25 mouse cellular contexts compared by ENCODE assay signal in the genomic region with DNA sequence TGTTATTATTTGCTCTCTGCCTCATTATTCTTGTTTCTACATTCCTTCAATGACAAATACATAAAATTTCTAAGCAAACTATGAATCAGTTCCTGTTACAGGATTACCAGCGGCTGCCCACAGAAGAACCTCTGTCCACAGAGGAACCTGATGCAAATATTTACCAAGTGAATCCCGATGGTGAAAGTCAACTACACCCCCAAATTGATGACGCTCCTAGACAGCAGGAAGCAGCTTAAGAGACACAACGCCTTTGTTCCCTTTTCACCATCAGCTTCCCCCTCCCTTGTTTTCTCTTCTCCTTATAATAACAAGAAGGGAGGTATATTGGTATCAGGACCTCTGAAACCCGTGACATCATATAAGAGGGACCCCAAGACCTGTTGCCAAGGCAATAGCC. TPM values are rescaled to one million over a fixed set of nuclear protein-coding genes. Genes with fewer than 3 reads are reported as not detected.
DNase-seq lines count a peak whose midpoint lies in the region; ATAC-seq and TF ChIP-seq lines count a peak whose summit lies in the region.
"Had no signal": no experiment of that assay in that cellular context is flagged by ENCODE, and none has a peak within 500 bp of the region (broad histone marks: within the 10 kb centered on the region; RNA-seq: fewer than 3 reads in every experiment).

No protein-coding gene starts in this region.

- no peaks in the 10 kb centered on the region for H3K36me3 ChIP-seq in lung, postnatal 0 days (ENCODE audit: insufficient read depth, low read length)
- H3K36me3 ChIP-seq in C2C12 (ENCODE audit: control insufficient read depth, insufficient read depth) = no peaks in the 10 kb centered on the region
- H3K36me3 ChIP-seq in intestine, embryonic 15.5 days = no peaks in the 10 kb centered on the region
- no peaks in the 10 kb centered on the region for H3K36me3 ChIP-seq in forebrain, embryonic 14.5 days (ENCODE audit: control insufficient read depth, insufficient read depth, low read length)
- H3K36me3 ChIP-seq: hindbrain, embryonic 12.5 days; limb, embryonic 13.5 days; midbrain, embryonic 15.5 days had no signal

- H3K4me1 ChIP-seq in lung, postnatal 0 days (ENCODE audit: insufficient read depth, low read depth, low read length) = no peaks in the 10 kb centered on the region
- no peaks in the 10 kb centered on the region for H3K4me1 ChIP-seq in intestine, embryonic 15.5 days (replicated peaks)
- no peaks in the 10 kb centered on the region for H3K4me1 ChIP-seq in forebrain, embryonic 14.5 days (ENCODE audit: control insufficient read depth, insufficient read depth, low read length)
- H3K4me1 ChIP-seq: forebrain, embryonic 13.5 days; hindbrain, embryonic 12.5 days; limb, embryonic 13.5 days; midbrain, embryonic 15.5 days had no signal

- H3K9me3 ChIP-seq in lung, postnatal 0 days (ENCODE audit: low read length) = no peaks in the 10 kb centered on the region
- no peaks in the 10 kb centered on the region for H3K9me3 ChIP-seq in intestine, embryonic 15.5 days
- H3K9me3 ChIP-seq in forebrain, embryonic 14.5 days (replicated peaks; ENCODE audit: control insufficient read depth, low read length) = no peaks in the 10 kb centered on the region
- H3K9me3 ChIP-seq: forebrain, embryonic 13.5 days; hindbrain, embryonic 12.5 days; limb, embryonic 13.5 days; midbrain, embryonic 15.5 days had no signal

- ATAC-seq in lung, postnatal 0 days = no peak
- peak; percentile 52 for ATAC-seq in common myeloid progenitor, adult 5-6 weeks (replicated peaks; ENCODE audit: low read depth, poor library complexity, severe bottlenecking)
- peak; percentile 88 for ATAC-seq in neutrophil, adult 5-6 weeks (ENCODE audit: extremely low read depth, insufficient number of reproducible peaks, low FRiP score, poor library complexity, severe bottlenecking)
- ATAC-seq in intestine, embryonic 15.5 days = no peak
- ATAC-seq in forebrain, embryonic 14.5 days = no peak
- ATAC-seq: forebrain, embryonic 13.5 days; midbrain, embryonic 15.5 days had no signal

- DNase-seq in lung, postnatal 0 days (ENCODE audit: low spot score) = peak; percentile 29
- DNase-seq in lung, postnatal 14 days = no peak
- no peak for DNase-seq in forebrain, embryonic 14.5 days (ENCODE audit: low spot score)
- DNase-seq: adrenal gland, adult 2 months; cerebellum, adult 8-10 months; gastrocnemius, postnatal 14 days; kidney, adult 8-10 months; kidney, postnatal 4 days; lung, embryonic 14.5 days; retina, postnatal 1 day; thymus, postnatal 36 days had no signal

- no peak overlapping the region for H3ac ChIP-seq in C2C12 (ENCODE audit: control insufficient read depth, insufficient read length, low read depth)

- H3K27me3 ChIP-seq in lung, postnatal 0 days (replicated peaks; ENCODE audit: insufficient read depth, low read length) = no peaks in the 10 kb centered on the region
- H3K27me3 ChIP-seq in C2C12 (ENCODE audit: control insufficient read depth, insufficient read depth, insufficient read length) = no peaks in the 10 kb centered on the region
- no peaks in the 10 kb centered on the region for H3K27me3 ChIP-seq in intestine, embryonic 15.5 days (replicated peaks)
- H3K27me3 ChIP-seq in forebrain, embryonic 14.5 days (replicated peaks; ENCODE audit: control insufficient read depth, insufficient read depth, low read length) = no peaks in the 10 kb centered on the region
- H3K27me3 ChIP-seq: forebrain, embryonic 13.5 days; hindbrain, embryonic 12.5 days; limb, embryonic 13.5 days; midbrain, embryonic 15.5 days had no signal

- H3K79me3 ChIP-seq in C2C12 (ENCODE audit: low read depth) = no peaks in the 10 kb centered on the region

- H3K4me2 ChIP-seq in lung, postnatal 0 days (replicated peaks; ENCODE audit: low read depth, low read length) = no peak overlapping the region
- no peak overlapping the region for H3K4me2 ChIP-seq in intestine, embryonic 15.5 days (replicated peaks)
- H3K4me2 ChIP-seq in forebrain, embryonic 14.5 days (ENCODE audit: low read length) = no peak overlapping the region
- H3K4me2 ChIP-seq: forebrain, embryonic 13.5 days; hindbrain, embryonic 12.5 days; limb, embryonic 13.5 days; lung, embryonic 14.5 days; midbrain, embryonic 15.5 days had no signal

- H3K27ac ChIP-seq in lung, postnatal 0 days (ENCODE audit: low read length) = no peak overlapping the region
- H3K27ac ChIP-seq in intestine, embryonic 15.5 days = no peak overlapping the region
- H3K27ac ChIP-seq in forebrain, embryonic 14.5 days (ENCODE audit: low read depth, low read length) = no peak overlapping the region
- H3K27ac ChIP-seq: forebrain, embryonic 13.5 days; hindbrain, embryonic 12.5 days; limb, embryonic 13.5 days; midbrain, embryonic 15.5 days had no signal

- TF ChIP-seq EP300 in lung, postnatal 0 days (IDR thresholded peaks at IDR 0.05) = no peak

- TF ChIP-seq CTCF in lung, postnatal 0 days (IDR thresholded peaks at IDR 0.05) = no peak
- TF ChIP-seq CTCF in C2C12 (IDR thresholded peaks at IDR 0.05; ENCODE audit: control insufficient read depth, insufficient read depth, insufficient read length) = no peak

- 45% methylated on average over 5 of the region's 5 CpGs for WGBS in lung, postnatal 0 days
- WGBS in intestine, embryonic 15.5 days = 49% methylated on average over 5 of the region's 5 CpGs
- 80% methylated on average over 5 of the region's 5 CpGs for WGBS in forebrain, embryonic 14.5 days

- H3K79me2 ChIP-seq in C2C12 (ENCODE audit: control insufficient read depth, insufficient read depth) = no peaks in the 10 kb centered on the region

- H3K4me3 ChIP-seq in lung, postnatal 0 days (ENCODE audit: low read depth, low read length) = no peak overlapping the region
- H3K4me3 ChIP-seq in C2C12 (ENCODE audit: insufficient read depth, poor library complexity, severe bottlenecking) = no peak overlapping the region
- H3K4me3 ChIP-seq in intestine, embryonic 15.5 days (replicated peaks) = no peak overlapping the region
- no peak overlapping the region for H3K4me3 ChIP-seq in forebrain, embryonic 14.5 days (ENCODE audit: low read depth, low read length)
- H3K4me3 ChIP-seq: forebrain, embryonic 13.5 days; hindbrain, embryonic 12.5 days; limb, embryonic 13.5 days; midbrain, embryonic 15.5 days had no signal

- no peak overlapping the region for H3K9ac ChIP-seq in lung, postnatal 0 days (replicated peaks; ENCODE audit: low read depth)
- H3K9ac ChIP-seq in intestine, embryonic 15.5 days = no peak overlapping the region
- no peak overlapping the region for H3K9ac ChIP-seq in forebrain, embryonic 14.5 days (ENCODE audit: low read length)
- H3K9ac ChIP-seq: forebrain, embryonic 13.5 days; hindbrain, embryonic 12.5 days; limb, embryonic 13.5 days; lung, embryonic 14.5 days; midbrain, embryonic 15.5 days had no signal

TF ChIP-seq in C2C12, 6 proteins besides CTCF, POLR2A, EP300 and RAD21:
- TF ChIP-seq MAX (IDR thresholded peaks at IDR 0.05) (peak; percentile 18), MYOG (IDR thresholded peaks at IDR 0.05; ENCODE audit: control insufficient read depth, extremely low read depth, insufficient read length) (no peak), MYOD1 (IDR thresholded peaks at IDR 0.05; ENCODE audit: control insufficient read depth, insufficient read length, low read depth) (no peak), CEBPB (IDR thresholded peaks at IDR 0.05; ENCODE audit: low read depth) (no peak), FOSL1 (IDR thresholded peaks at IDR 0.05; ENCODE audit: insufficient read depth, low read length, poor library complexity, severe bottlenecking) (peak; percentile 34), USF1 (IDR thresholded peaks at IDR 0.05; ENCODE audit: low read depth) (no peak)

RNA-seq across cellular contexts. Expression of a gene that starts 18.2 kb away (rescaled TPM):
- polyA plus RNA-seq in lung, postnatal 0 days (2015; fragmentation: Nextera tagmentation; extraction: Ambion mirVana) = 0.52 and 0.80 TPM in 2 replicates
- polyA plus RNA-seq in C2C12 (2012; fragmentation: generic; extraction: Trizol) = not detected
- 0.29 and 0.37 TPM in 2 replicates for total RNA-seq in common myeloid progenitor, adult 5-6 weeks (2017)
- 129 and 143 TPM in 2 replicates for total RNA-seq in neutrophil, adult 5-6 weeks (2017)
- 0.11 TPM in 1 of 2 replicates, not detected in the other for polyA plus RNA-seq in intestine, embryonic 15.5 days (2015; fragmentation: Nextera tagmentation; extraction: Ambion mirVana)
- not detected in 2 replicates for polyA plus RNA-seq in forebrain, embryonic 14.5 days (2014; fragmentation: Nextera tagmentation; extraction: Ambion mirVana)
- total RNA-seq: adrenal gland, adult 2 months; gastrocnemius, postnatal 14 days; layer of hippocampus, postnatal 14 days; left cerebral cortex, postnatal 10 days; megakaryocyte-erythroid progenitor cell, adult 5-6 weeks had no signal
- polyA plus RNA-seq: cortical plate, adult 2 months; embryonic facial prominence, embryonic 11.5 days; forebrain, embryonic 13.5 days; hindbrain, embryonic 12.5 days; lung, embryonic 14.5 days; midbrain, embryonic 15.5 days; stomach, embryonic 14.5 days had no signal

RNA-seq across cellular contexts. Expression of a gene that starts 39.2 kb away (rescaled TPM):
- 0.12 and 0.32 TPM in 2 replicates for polyA plus RNA-seq in lung, postnatal 0 days (2015; fragmentation: Nextera tagmentation; extraction: Ambion mirVana)
- not detected for polyA plus RNA-seq in C2C12 (2012; fragmentation: generic; extraction: Trizol)
- 1.4 TPM in 1 of 2 replicates, not detected in the other for total RNA-seq in common myeloid progenitor, adult 5-6 weeks (2017)
- 31.7 and 33.5 TPM in 2 replicates for total RNA-seq in neutrophil, adult 5-6 weeks (2017)
- 0.04 and 0.11 TPM in 2 replicates for polyA plus RNA-seq in intestine, embryonic 15.5 days (2015; fragmentation: Nextera tagmentation; extraction: Ambion mirVana)
- not detected in 2 replicates for polyA plus RNA-seq in forebrain, embryonic 14.5 days (2014; fragmentation: Nextera tagmentation; extraction: Ambion mirVana)
- total RNA-seq: adrenal gland, adult 2 months; layer of hippocampus, postnatal 14 days; left cerebral cortex, postnatal 10 days; megakaryocyte-erythroid progenitor cell, adult 5-6 weeks had no signal
- polyA plus RNA-seq: adrenal gland, adult 2 months; cortical plate, adult 2 months; embryonic facial prominence, embryonic 11.5 days; forebrain, embryonic 13.5 days; limb, embryonic 13.5 days; lung, embryonic 14.5 days; midbrain, embryonic 15.5 days; stomach, embryonic 14.5 days had no signal

RNA-seq across cellular contexts. Expression of a gene that starts 47.3 kb away (rescaled TPM):
- polyA plus RNA-seq in lung, postnatal 0 days (2015; fragmentation: Nextera tagmentation; extraction: Ambion mirVana) = 1.4 and 1.7 TPM in 2 replicates
- not detected for polyA plus RNA-seq in C2C12 (2012; fragmentation: generic; extraction: Trizol)
- 1.4 and 2.9 TPM in 2 replicates for total RNA-seq in common myeloid progenitor, adult 5-6 weeks (2017)
- total RNA-seq in neutrophil, adult 5-6 weeks (2017) = 172 and 173 TPM in 2 replicates
- polyA plus RNA-seq in intestine, embryonic 15.5 days (2015; fragmentation: Nextera tagmentation; extraction: Ambion mirVana) = 0.24 and 0.37 TPM in 2 replicates
- polyA plus RNA-seq in forebrain, embryonic 14.5 days (2014; fragmentation: Nextera tagmentation; extraction: Ambion mirVana) = not detected in 2 replicates
- total RNA-seq: gastrocnemius, postnatal 14 days; layer of hippocampus, postnatal 14 days; left cerebral cortex, postnatal 10 days had no signal
- polyA plus RNA-seq: adrenal gland, adult 2 months; cortical plate, adult 2 months; lung, embryonic 14.5 days; midbrain, embryonic 15.5 days; stomach, embryonic 14.5 days had no signal

Comparison
In these comparisons a context has a peak if more than half of its experiments do, and no peak if none do; other contexts are left out.
1. ATAC-seq: peak in common myeloid progenitor, adult 5-6 weeks (single experiment) and neutrophil, adult 5-6 weeks (single experiment); none in lung, postnatal 0 days (single experiment), intestine, embryonic 15.5 days (single experiment) and forebrain, embryonic 14.5 days (single experiment).